Mouse (Mus musculus) limb, embryonic 13.5 days (tissue): Measurements from ENCODE around the gene Grik4. TPM values are rescaled to one million over a fixed set of nuclear protein-coding genes. Genes with fewer than 3 reads are reported as not detected.

Source experiments
- ATAC-seq: fragments of 200-750 bp; cut with Nextera tagmentation; 2 replicates; pipeline ENCODE4 v1.8.0; 2017; ENCODE audit warnings: low read depth, moderate number of reproducible peaks, moderate TSS enrichment; ENCODE audit not compliant: low FRiP score
- H3K27ac ChIP-seq: fragments of 300-500 bp; sonication (generic); 2 replicates; pipeline ENCODE4 v1.5.1; 2015; ENCODE audit warnings: inconsistent platforms, mild to moderate bottlenecking, moderate library complexity
- H3K27me3 ChIP-seq: fragments of 300-500 bp; sonication (generic); 2 replicates; pipeline ENCODE4 v1.6.1; 2015; ENCODE audit warnings: mild to moderate bottlenecking, inconsistent platforms
- H3K36me3 ChIP-seq: fragments of 300-500 bp; sonication (generic); 2 replicates; pipeline ENCODE4 v1.6.1; 2015; ENCODE audit warnings: inconsistent platforms, mild to moderate bottlenecking, moderate library complexity
- H3K4me1 ChIP-seq: fragments of 300-500 bp; sonication (generic); 2 replicates; pipeline ENCODE4 v1.6.1; 2015; ENCODE audit warnings: inconsistent platforms
- H3K4me2 ChIP-seq: fragments of 300-500 bp; sonication (generic); replicated peaks from 2 replicates; pipeline ENCODE4 v1.6.1; 2015; ENCODE audit warnings: inconsistent platforms, mild to moderate bottlenecking, moderate library complexity
- H3K4me3 ChIP-seq: fragments of 300-500 bp; sonication (generic); 2 replicates; pipeline ENCODE4 v1.5.1; 2015; ENCODE audit warnings: moderate library complexity, mild to moderate bottlenecking, inconsistent platforms
- H3K9ac ChIP-seq: fragments of 300-500 bp; sonication (generic); 2 replicates; pipeline ENCODE4 v1.6.1; 2015; ENCODE audit warnings: mild to moderate bottlenecking, inconsistent platforms
- H3K9me3 ChIP-seq: fragments of 300-500 bp; sonication (generic); 2 replicates; pipeline ENCODE4 v1.6.1; 2016; ENCODE audit warnings: inconsistent platforms
- WGBS: fragments of 180-500 bp; shearing (Covaris S2); methylation state at CpG from one replicate; pipeline ENCODE4 v1.1.7; 2015; 5-methylcytosine and 5-hydroxymethylcytosine counted together
- polyA plus RNA-seq: library from polyadenylated mRNA; unstranded; fragments of >200 nt; fragmentation: Nextera tagmentation; extraction: Ambion mirVana; gene quantifications from 2 replicates; pipeline ENCODE4 v1.2.1, GENCODE M21; 2015

Gene Grik4
- polyA plus RNA-seq, 1 experiment from 2014 or later, result 2.7 TPM

DNA sequence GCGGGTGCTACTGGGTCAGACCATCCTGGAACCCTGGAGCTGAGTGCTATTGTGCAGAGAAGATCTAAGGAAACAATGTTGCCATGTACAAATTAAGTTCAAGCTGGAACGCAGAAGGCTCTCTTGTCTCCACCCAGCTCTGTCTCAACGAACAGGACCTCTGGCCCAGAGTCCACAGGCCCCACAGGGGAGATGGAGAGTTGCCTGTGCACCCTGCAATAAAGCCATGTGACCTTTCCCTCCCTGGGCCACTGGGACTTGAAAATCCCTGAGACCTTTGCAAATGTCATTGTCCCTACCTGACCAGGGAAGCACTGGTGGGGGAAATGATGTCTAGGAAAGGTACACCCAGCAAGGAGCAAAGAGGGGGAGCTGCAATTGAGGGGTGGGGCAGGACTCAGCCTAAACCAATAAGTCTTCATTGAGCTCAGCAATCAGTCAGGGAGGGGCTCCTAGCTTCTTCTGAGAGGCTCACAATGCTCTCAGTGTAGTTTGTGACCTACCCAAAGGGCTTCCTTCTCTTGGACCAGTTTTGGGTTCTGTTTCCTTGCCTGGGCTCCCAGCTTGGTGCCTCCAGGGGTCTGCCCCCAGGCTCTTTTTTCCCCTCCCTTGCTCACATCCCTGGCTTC lies 187.2 kb downstream of the Grik4 start:
- H3K4me2 ChIP-seq, result no peak overlapping the region
- H3K27me3 ChIP-seq, result no peaks in the 10 kb centered on the region
- H3K9ac ChIP-seq, result no peak overlapping the region
- H3K9me3 ChIP-seq, result no peaks in the 10 kb centered on the region
- no peak overlapping the region for H3K27ac ChIP-seq
- WGBS, result 73% methylated on average over 3 of the region's 3 CpGs
- H3K4me1 ChIP-seq, result peaks cover 25% of the 10 kb centered on the region
- no peak for ATAC-seq
- H3K4me3 ChIP-seq, result no peak overlapping the region
- H3K36me3 ChIP-seq, result no peaks in the 10 kb centered on the region

DNA sequence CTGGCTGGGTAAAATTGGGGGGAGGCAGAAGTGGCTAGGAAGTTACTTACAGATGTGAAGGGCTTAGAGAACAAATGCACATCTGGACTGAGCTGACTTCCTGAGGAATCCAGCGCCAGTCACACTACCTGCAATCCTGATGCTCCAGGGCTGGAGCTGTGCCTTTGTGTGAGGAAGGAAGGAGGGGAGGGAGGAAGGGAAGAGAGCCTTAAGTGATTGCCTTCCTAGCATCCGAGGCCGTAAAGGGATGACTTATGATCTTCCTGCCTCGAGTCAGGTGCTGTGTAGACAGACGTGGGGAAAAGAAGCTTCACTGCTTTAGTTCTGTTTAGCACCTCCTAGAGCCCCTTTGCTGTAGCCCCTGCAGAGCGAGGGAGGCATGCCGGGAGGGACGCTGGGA lies 189.6 kb downstream of the Grik4 start:
- no peak overlapping the region for H3K27ac ChIP-seq
- WGBS, result 10% methylated on average over 8 of the region's 8 CpGs
- no peak for ATAC-seq

DNA sequence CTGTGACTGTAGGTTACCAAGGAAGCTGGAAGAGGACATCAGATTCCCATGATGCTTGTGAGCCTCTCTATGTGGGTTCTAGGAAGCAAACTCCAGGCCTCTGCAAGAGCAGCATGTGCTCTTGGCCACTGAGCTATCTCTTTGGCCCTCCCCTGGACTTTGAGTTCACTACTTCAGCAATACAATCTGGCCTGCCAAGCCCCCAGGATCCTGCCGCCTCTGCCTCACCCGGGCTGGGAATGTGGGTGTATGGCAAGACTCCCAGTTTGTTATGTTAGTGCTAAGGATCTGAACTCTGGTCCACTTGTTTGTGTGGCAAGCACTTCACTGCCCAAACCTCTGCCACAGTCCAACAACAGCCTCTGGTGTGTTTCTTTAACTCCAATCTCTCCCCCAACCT lies 193.1 kb downstream of the Grik4 start:
- Histone ChIP-seq H3K4me1 (peaks cover 6% of the 10 kb centered on the region; the same call in 1 of the 2 replicates), H3K9me3 (0 out of 2 replicates have a peak, but pooled peaks cover 6% of the 10 kb centered on the region), H3K9ac (no peak overlapping the region), H3K4me3 (no peak overlapping the region), H3K36me3 (no peaks in the 10 kb centered on the region), H3K27me3 (no peaks in the 10 kb centered on the region), H3K27ac (no peak overlapping the region), H3K4me2 (no peak overlapping the region)
- 83% methylated on average over 2 of the region's 2 CpGs for WGBS
- ATAC-seq, result no peak

More for the DNA sequence above, 189.6 kb downstream of the Grik4 start:
- peaks cover 6% of the 10 kb centered on the region; the same call in 1 of the 2 replicates for H3K4me1 ChIP-seq
- H3K27me3 ChIP-seq, result no peaks in the 10 kb centered on the region
- H3K9ac ChIP-seq, result no peak overlapping the region
- H3K36me3 ChIP-seq, result no peaks in the 10 kb centered on the region
- H3K4me2 ChIP-seq, result no peak overlapping the region
- no peaks in the 10 kb centered on the region for H3K9me3 ChIP-seq
- H3K4me3 ChIP-seq, result no peak overlapping the region

- H3K27ac ChIP-seq, result no peak overlapping the region
Observed at GRCm38 (mm10) chr9:42750176-42750575, 194.1 kb downstream of the Grik4 start.

DNA sequence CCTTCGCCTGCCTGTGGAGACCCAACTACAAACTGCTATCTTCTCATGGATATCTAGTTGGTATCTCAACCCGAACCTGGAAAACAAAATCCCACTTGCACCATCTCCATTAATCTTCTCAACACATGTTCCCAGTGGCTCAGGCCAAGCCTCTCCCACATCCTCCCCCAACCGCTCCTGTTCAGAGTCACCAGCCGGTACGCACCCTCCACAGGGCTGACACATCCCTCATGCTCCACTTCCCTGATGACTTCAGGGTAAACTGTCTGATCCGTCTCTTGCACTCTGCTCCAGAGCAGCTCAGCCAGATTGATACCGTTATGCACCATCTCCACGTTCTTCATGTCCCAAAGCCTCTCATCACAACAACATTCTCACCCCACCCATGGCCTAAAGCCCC lies 198.3 kb downstream of the Grik4 start:
- Histone ChIP-seq H3K9ac (no peak overlapping the region), H3K27ac (no peak overlapping the region), H3K4me2 (no peak overlapping the region), H3K27me3 (no peaks in the 10 kb centered on the region), H3K9me3 (0 out of 2 replicates have a peak, but pooled peaks cover 6% of the 10 kb centered on the region), H3K4me3 (no peak overlapping the region), H3K4me1 (no peaks in the 10 kb centered on the region), H3K36me3 (no peaks in the 10 kb centered on the region)
- 70% methylated on average over 8 of the region's 8 CpGs for WGBS
- ATAC-seq, result no peak

More at GRCm38 (mm10) chr9:42750176-42750575, 194.1 kb downstream of the Grik4 start:
- H3K4me3 ChIP-seq, result no peak overlapping the region
- ATAC-seq, result no peak
- H3K36me3 ChIP-seq, result no peaks in the 10 kb centered on the region
- H3K9ac ChIP-seq, result no peak overlapping the region
- no peaks in the 10 kb centered on the region for H3K27me3 ChIP-seq
- H3K4me2 ChIP-seq, result no peak overlapping the region
- peaks cover 6% of the 10 kb centered on the region; the same call in 1 of the 2 replicates for H3K4me1 ChIP-seq
- 0 out of 2 replicates have a peak, but pooled peaks cover 6% of the 10 kb centered on the region for H3K9me3 ChIP-seq
- 73% methylated on average over 3 of the region's 3 CpGs for WGBS

DNA sequence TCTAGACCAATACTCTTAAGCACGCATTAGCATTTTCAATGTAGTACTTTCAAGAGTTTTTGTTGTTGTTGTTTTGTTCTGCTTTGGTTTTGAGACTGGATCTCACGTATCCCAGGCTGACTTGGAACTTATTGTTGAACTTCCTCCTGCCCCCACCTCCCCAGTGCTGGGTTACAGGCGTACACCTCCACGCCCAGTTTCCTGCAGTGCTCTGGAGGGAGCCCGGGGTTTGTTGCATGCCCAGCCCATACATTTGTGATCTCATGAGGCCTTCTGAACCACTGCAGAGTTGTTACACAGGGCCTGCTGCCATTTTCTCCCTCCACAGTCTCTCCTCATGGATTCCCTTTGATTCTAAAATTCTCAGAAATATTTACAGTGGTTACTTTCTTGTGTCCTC lies 201.9 kb downstream of the Grik4 start:
- Histone ChIP-seq H3K9me3 (no peaks in the 10 kb centered on the region), H3K4me1 (no peaks in the 10 kb centered on the region), H3K27ac (no peak overlapping the region), H3K4me3 (no peak overlapping the region), H3K9ac (no peak overlapping the region), H3K36me3 (no peaks in the 10 kb centered on the region), H3K27me3 (no peaks in the 10 kb centered on the region), H3K4me2 (no peak overlapping the region)
- no peak for ATAC-seq
- 71% methylated on average over 5 of the region's 5 CpGs for WGBS

GRCm38 (mm10) chr9:42736697-42737335 lies 207.5 kb downstream of the Grik4 start:
- Histone ChIP-seq H3K36me3 (no peaks in the 10 kb centered on the region), H3K27ac (no peak overlapping the region), H3K27me3 (0 out of 2 replicates have a peak, but pooled peaks cover 3% of the 10 kb centered on the region), H3K9ac (no peak overlapping the region), H3K4me1 (no peaks in the 10 kb centered on the region), H3K4me2 (no peak overlapping the region), H3K9me3 (no peaks in the 10 kb centered on the region), H3K4me3 (no peak overlapping the region)
- 43% methylated on average over 7 of the region's 7 CpGs for WGBS
- ATAC-seq, result no peak

GRCm38 (mm10) chr9:42735086-42735485 lies 209.2 kb downstream of the Grik4 start:
- Histone ChIP-seq H3K27ac (no peak overlapping the region), H3K4me1 (0 out of 2 replicates have a peak, but pooled peaks cover 7% of the 10 kb centered on the region), H3K4me2 (no peak overlapping the region), H3K9me3 (no peaks in the 10 kb centered on the region), H3K9ac (no peak overlapping the region), H3K27me3 (0 out of 2 replicates have a peak, but pooled peaks cover 3% of the 10 kb centered on the region), H3K36me3 (no peaks in the 10 kb centered on the region), H3K4me3 (no peak overlapping the region)
- ATAC-seq, result no peak
- WGBS, result 63% methylated on average over 5 of the region's 5 CpGs

DNA sequence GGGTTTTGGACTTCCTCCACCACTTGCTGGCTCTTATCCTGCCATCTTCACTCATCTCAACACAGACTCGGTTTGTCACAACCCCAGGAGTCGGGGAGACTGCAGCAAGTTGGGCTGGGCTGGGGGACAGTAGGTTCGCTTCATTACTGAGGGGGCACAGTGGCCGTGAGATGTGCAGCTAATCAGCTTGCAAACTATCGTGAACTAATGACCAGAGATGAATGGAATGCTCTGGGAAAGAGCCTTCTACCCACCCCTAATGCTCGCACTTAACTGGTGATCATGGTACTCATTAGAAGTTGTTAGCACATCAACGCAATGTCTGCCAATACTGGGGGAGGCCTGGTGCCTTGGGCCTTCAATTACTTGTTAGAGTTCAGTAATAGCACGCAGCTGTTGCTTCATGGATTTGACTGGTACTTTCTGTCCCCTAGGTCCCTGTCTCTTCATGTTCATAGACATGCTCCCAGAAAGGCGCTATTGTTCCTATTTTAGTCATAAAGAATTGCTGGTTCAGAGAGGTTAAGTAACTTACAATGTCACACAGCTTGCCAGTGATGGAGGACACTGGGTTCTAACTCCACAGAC lies 211.5 kb downstream of the Grik4 start:
- Histone ChIP-seq H3K27me3 (0 out of 2 replicates have a peak, but pooled peaks cover 3% of the 10 kb centered on the region), H3K9ac (no peak overlapping the region), H3K36me3 (no peaks in the 10 kb centered on the region), H3K9me3 (no peaks in the 10 kb centered on the region), H3K4me3 (no peak overlapping the region), H3K4me2 (no peak overlapping the region), H3K27ac (no peak overlapping the region), H3K4me1 (0 out of 2 replicates have a peak, but pooled peaks cover 7% of the 10 kb centered on the region)
- 58% methylated on average over 9 of the region's 9 CpGs for WGBS
- no peak for ATAC-seq

DNA sequence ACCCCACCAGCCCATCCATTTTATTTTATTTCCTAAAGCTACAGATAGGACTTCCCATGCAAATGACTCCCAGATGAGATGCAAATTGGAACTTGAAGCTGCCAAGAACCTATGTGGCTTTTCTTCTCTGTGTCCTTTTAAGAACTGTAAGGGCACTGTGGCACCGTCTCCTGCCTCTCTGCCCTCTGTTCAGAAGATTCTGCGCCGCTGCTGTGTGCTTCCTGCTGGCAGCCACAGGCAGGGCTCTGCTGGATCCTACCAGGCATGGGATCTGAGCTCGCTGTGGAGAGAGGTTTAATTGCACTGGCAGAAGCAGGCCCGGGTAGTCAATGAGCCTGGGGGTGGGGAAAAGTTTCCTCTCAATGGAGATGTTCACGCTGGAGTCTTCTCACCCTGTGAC lies 215.8 kb downstream of the Grik4 start:
- no peak overlapping the region for H3K4me3 ChIP-seq
- no peaks in the 10 kb centered on the region for H3K9me3 ChIP-seq
- H3K9ac ChIP-seq, result no peak overlapping the region
- no peak for ATAC-seq
- no peaks in the 10 kb centered on the region for H3K36me3 ChIP-seq
- no peak overlapping the region for H3K27ac ChIP-seq
- WGBS, result 36% methylated on average over 6 of the region's 6 CpGs
- H3K4me2 ChIP-seq, result no peak overlapping the region
- H3K27me3 ChIP-seq, result 0 out of 2 replicates have a peak, but pooled peaks cover 1% of the 10 kb centered on the region
- H3K4me1 ChIP-seq, result 0 out of 2 replicates have a peak, but pooled peaks cover 7% of the 10 kb centered on the region

DNA sequence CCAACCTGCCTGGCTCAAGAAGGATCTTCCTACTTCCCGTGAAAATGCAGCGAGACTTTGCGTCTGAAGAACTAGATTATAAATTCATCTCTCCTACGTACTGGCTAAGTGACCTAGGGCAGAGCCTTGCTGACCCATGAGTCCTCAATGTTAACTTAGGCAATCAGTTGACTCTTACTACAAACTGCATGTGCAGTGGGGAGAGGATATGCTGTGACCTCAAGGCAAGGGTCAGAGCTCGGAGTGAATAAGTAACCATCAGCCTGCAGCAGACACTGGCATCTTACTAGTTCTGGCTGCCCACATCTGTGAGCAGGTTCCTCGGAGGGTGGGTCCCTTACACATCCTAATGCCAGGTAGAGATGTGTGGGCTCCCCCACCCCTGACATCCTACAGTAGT lies 216.6 kb downstream of the Grik4 start:
- ATAC-seq, result no peak
- no peaks in the 10 kb centered on the region for H3K9me3 ChIP-seq
- H3K4me1 ChIP-seq, result 0 out of 2 replicates have a peak, but pooled peaks cover 7% of the 10 kb centered on the region
- no peak overlapping the region for H3K27ac ChIP-seq
- H3K36me3 ChIP-seq, result no peaks in the 10 kb centered on the region
- no peak overlapping the region for H3K9ac ChIP-seq
- H3K4me3 ChIP-seq, result no peak overlapping the region
- H3K27me3 ChIP-seq, result no peaks in the 10 kb centered on the region
- 86% methylated on average over 6 of the region's 6 CpGs for WGBS
- H3K4me2 ChIP-seq, result no peak overlapping the region

GRCm38 (mm10) chr9:42727186-42727585 lies 217.1 kb downstream of the Grik4 start:
- Histone ChIP-seq H3K27ac (no peak overlapping the region), H3K36me3 (no peaks in the 10 kb centered on the region), H3K4me2 (no peak overlapping the region), H3K27me3 (no peaks in the 10 kb centered on the region), H3K9ac (no peak overlapping the region), H3K4me3 (no peak overlapping the region), H3K4me1 (peaks cover 10% of the 10 kb centered on the region; the same call in 1 of the 2 replicates), H3K9me3 (no peaks in the 10 kb centered on the region)
- WGBS, result 82% methylated on average over 5 of the region's 5 CpGs
- no peak for ATAC-seq
